Mouse (Mus musculus): ENCODE results near the gene Dll3. TPM values are rescaled to one million over a fixed set of nuclear protein-coding genes. Genes with fewer than 3 reads are reported as not detected.

The Dll3 gene
- polyA plus RNA-seq, 1 experiment from 2014 or later = 90.0 TPM

GRCm38 (mm10) chr7:28311926-28312543, 10.0 kb upstream of the Dll3 start, which contains the start of gene Timm50:
Timm50 (minus strand) TSS chr7:28312072.
- Histone ChIP-seq H3K4me2 (peak within 1 kb of the TSS; percentile 92), H3K27ac (ENCODE audit: low read depth, low read length) (peak within 1 kb of the TSS; percentile 57), H3K9ac (ENCODE audit: low read length) (peak within 1 kb of the TSS; percentile 93), H3K4me3 (ENCODE audit: low read depth, low read length) (peak within 1 kb of the TSS; percentile 99), H3K9me3 (ENCODE audit: control insufficient read depth, low read length) (no peaks in the 10 kb centered on the region), H3K27me3 (ENCODE audit: control insufficient read depth, insufficient read depth, low read length) (no peaks in the 10 kb centered on the region), H3K4me1 (ENCODE audit: control insufficient read depth, insufficient read depth, low read length) (peaks cover 10% of the 10 kb centered on the region; the same call in 1 of the 2 replicates), H3K36me3 (ENCODE audit: control insufficient read depth, insufficient read depth, low read length) (peaks cover 24% of the 10 kb centered on the region; the same call in 1 of the 2 replicates)
- WGBS = 1% methylated on average over 43 of the region's 45 CpGs
- DNase-seq (ENCODE audit: low spot score, missing footprints) = peak; percentile 98
- ATAC-seq (ENCODE audit: low FRiP score) = peak; percentile 96

DNA sequence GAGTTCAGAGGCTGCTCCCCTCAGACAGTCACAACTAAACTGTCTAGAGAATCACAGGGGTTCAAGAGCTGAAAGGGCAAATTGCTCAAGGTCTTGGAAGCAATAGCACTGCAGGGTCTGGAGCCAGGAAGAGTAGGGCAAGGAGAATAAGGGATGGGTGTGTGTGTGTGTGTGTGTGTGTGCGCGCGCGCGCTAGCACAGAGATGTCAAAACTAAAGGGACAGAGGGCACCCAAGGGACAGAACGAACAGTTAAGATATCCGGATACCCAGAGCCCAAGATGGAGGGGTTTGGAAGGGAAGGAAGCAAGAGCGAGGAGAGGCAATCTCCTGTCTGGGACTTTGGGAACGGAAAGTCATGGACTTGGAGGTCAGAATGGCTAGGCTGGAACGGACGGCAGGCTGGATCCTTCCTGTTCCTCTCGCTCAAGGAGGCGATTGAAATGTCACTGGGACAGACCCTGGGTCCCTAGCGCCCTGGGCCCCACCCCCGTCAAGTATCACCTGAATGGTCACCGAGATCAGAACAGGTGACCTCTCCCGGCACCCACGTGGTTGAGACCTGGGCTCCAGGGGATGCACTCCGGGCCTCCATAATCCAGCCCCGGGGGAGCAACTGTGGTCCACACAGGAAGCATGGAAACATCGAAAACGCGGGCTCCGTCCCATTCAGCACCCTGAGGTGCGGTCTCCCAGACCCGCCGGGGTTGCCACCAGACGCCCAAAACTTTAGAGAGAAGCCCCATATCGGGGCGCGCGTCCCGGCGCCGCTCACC, 9.3 kb upstream of the Dll3 start:
- H3K27me3 ChIP-seq (ENCODE audit: control insufficient read depth, insufficient read depth, low read length) = no peaks in the 10 kb centered on the region
- peak; percentile 91 for DNase-seq (ENCODE audit: low spot score, missing footprints)
- peak overlapping the region; percentile 99 for H3K4me3 ChIP-seq (ENCODE audit: low read depth, low read length)
- H3K27ac ChIP-seq (ENCODE audit: low read depth, low read length) = peak overlapping the region; percentile 57
- peaks cover 10% of the 10 kb centered on the region; the same call in 1 of the 2 replicates for H3K4me1 ChIP-seq (ENCODE audit: control insufficient read depth, insufficient read depth, low read length)
- peak overlapping the region; percentile 92 for H3K4me2 ChIP-seq
- peak overlapping the region; percentile 93 for H3K9ac ChIP-seq (ENCODE audit: low read length)
- peak; percentile 47 for ATAC-seq (ENCODE audit: low FRiP score)
- H3K9me3 ChIP-seq (ENCODE audit: control insufficient read depth, low read length) = no peaks in the 10 kb centered on the region
- H3K36me3 ChIP-seq (ENCODE audit: control insufficient read depth, insufficient read depth, low read length) = peaks cover 26% of the 10 kb centered on the region
- 7% methylated on average over 35 of the region's 35 CpGs for WGBS

GRCm38 (mm10) chr7:28309737-28310136, 7.7 kb upstream of the Dll3 start:
- H3K9ac ChIP-seq (ENCODE audit: low read length) = peak overlapping the region; percentile 40; the same call in 1 of the 2 replicates
- H3K27me3 ChIP-seq (ENCODE audit: control insufficient read depth, insufficient read depth, low read length) = no peaks in the 10 kb centered on the region
- DNase-seq (ENCODE audit: low spot score, missing footprints) (no peak), ATAC-seq (ENCODE audit: low FRiP score) (peak; percentile 44)
- peak overlapping the region; percentile 73 for H3K27ac ChIP-seq (ENCODE audit: low read depth, low read length)
- peak overlapping the region; percentile 92 for H3K4me2 ChIP-seq
- peak overlapping the region; percentile 99 for H3K4me3 ChIP-seq (ENCODE audit: low read depth, low read length)
- peaks cover 23% of the 10 kb centered on the region for H3K36me3 ChIP-seq (ENCODE audit: control insufficient read depth, insufficient read depth, low read length)
- H3K4me1 ChIP-seq (ENCODE audit: control insufficient read depth, insufficient read depth, low read length) = peaks cover 10% of the 10 kb centered on the region; the same call in 1 of the 2 replicates
- 62% methylated on average over 9 of the region's 9 CpGs for WGBS
- no peaks in the 10 kb centered on the region for H3K9me3 ChIP-seq (ENCODE audit: control insufficient read depth, low read length)

DNA sequence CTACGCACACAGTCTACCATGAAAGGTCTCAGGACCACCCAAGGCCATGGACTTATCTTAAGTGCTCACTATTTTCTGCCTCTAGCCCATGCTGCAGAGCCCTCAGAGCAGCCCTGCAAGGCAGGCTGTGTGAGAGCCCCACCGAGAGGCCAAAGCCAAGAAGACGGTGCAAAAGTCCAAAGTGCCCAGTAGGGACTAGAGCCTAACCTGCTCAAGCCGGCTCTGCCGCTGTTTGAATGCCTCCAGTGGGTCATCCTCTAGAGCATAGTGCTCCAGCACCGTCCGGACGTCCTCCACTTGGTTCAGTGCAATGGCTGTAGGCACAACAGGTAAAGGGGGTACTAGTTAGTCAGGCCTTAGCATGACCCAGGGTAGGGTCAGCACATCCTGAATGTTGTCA, 4.2 kb upstream of the Dll3 start:
- Histone ChIP-seq H3K36me3 (ENCODE audit: control insufficient read depth, insufficient read depth, low read length) (peaks cover 23% of the 10 kb centered on the region), H3K4me3 (ENCODE audit: low read depth, low read length) (no peak overlapping the region), H3K27me3 (ENCODE audit: control insufficient read depth, insufficient read depth, low read length) (no peaks in the 10 kb centered on the region; the same call in 1 of the 2 replicates), H3K9ac (ENCODE audit: low read length) (no peak overlapping the region), H3K9me3 (ENCODE audit: control insufficient read depth, low read length) (no peaks in the 10 kb centered on the region), H3K4me2 (no peak overlapping the region), H3K4me1 (ENCODE audit: control insufficient read depth, insufficient read depth, low read length) (peaks cover 24% of the 10 kb centered on the region), H3K27ac (ENCODE audit: low read depth, low read length) (no peak overlapping the region)
- no peak for DNase-seq (ENCODE audit: low spot score, missing footprints)
- no peak for ATAC-seq (ENCODE audit: low FRiP score)
- 93% methylated on average over 8 of the region's 8 CpGs for WGBS

DNA sequence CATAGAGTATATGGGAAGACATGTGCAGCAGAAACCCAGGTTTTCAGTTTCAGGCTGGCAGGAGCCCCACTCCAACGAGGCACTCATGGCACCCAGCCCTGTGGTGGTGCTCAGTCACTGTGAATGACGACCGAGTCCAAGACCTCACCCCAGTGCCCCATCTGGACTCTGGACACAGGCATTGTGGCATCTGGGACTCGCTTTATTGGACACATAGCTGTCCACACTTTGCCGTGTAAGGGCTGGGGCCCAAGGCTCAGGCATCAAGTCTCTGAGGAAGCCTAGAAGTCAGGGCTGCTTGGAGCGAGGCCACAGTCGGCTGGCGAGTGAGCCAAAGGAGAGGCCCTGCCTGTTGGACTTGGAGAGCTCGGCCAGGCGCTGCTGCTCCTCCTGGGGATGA, 3.6 kb upstream of the Dll3 start:
- Histone ChIP-seq H3K36me3 (ENCODE audit: control insufficient read depth, insufficient read depth, low read length) (peaks cover 23% of the 10 kb centered on the region), H3K27ac (ENCODE audit: low read depth, low read length) (no peak overlapping the region), H3K27me3 (ENCODE audit: control insufficient read depth, insufficient read depth, low read length) (no peaks in the 10 kb centered on the region; the same call in 1 of the 2 replicates), H3K4me1 (ENCODE audit: control insufficient read depth, insufficient read depth, low read length) (peaks cover 21% of the 10 kb centered on the region), H3K4me2 (no peak overlapping the region), H3K4me3 (ENCODE audit: low read depth, low read length) (no peak overlapping the region), H3K9me3 (ENCODE audit: control insufficient read depth, low read length) (no peaks in the 10 kb centered on the region), H3K9ac (ENCODE audit: low read length) (no peak overlapping the region)
- WGBS = 90% methylated on average over 10 of the region's 10 CpGs
- no peak for ATAC-seq (ENCODE audit: low FRiP score)
- DNase-seq (ENCODE audit: low spot score, missing footprints) = no peak

DNA sequence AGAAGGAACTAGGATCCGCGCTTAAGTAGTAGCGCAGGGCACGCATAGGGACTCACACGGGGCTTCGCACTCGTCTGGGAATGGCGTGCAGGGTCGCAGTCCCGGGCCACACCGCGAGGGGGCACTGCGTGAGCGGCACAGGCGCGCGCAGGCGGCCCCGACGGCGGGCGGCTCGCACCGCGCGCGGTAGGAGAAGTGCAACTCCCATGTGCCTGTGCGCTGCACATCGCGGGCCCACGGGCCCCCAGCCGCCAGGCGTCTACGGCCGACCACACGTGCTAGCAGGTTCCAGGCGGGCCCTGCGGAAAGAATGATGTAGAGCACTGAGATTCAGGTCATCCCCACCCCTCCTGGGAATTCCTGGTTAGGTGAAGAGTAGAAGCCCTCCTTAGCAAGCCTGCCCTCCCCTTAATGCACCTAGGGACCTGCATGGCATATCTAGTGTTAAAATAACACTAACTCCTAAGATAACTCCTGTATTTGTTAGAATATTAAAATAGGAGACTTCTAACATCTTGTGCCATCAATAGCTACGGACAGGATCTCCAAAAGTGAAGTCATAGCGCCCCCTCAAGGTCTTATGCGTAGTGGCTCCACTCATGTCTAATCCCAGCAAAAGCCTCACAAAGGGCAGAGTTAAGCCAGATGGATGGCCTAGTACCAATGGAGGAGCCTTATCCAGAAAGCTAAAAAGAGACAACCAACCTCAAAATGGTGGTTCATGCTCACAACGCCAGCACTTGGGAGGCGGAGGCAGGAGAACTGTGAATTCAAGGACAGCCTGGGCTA, 3.0 kb downstream of the Dll3 start:
- Histone ChIP-seq H3K9ac (ENCODE audit: low read length) (peak overlapping the region; percentile 26; the same call in 1 of the 2 replicates), H3K9me3 (ENCODE audit: control insufficient read depth, low read length) (no peaks in the 10 kb centered on the region), H3K4me2 (peak overlapping the region; percentile 61), H3K4me3 (ENCODE audit: low read depth, low read length) (peak overlapping the region; percentile 25), H3K36me3 (ENCODE audit: control insufficient read depth, insufficient read depth, low read length) (no peaks in the 10 kb centered on the region), H3K27me3 (ENCODE audit: control insufficient read depth, insufficient read depth, low read length) (peaks cover 16% of the 10 kb centered on the region), H3K4me1 (ENCODE audit: control insufficient read depth, insufficient read depth, low read length) (peaks cover 30% of the 10 kb centered on the region), H3K27ac (ENCODE audit: low read depth, low read length) (no peak overlapping the region)
- DNase-seq (ENCODE audit: low spot score, missing footprints) (peak; percentile 95), ATAC-seq (ENCODE audit: low FRiP score) (peak; percentile 25; the same call in 1 of the 2 replicates)
- WGBS = 11% methylated on average over 43 of the region's 43 CpGs

DNA sequence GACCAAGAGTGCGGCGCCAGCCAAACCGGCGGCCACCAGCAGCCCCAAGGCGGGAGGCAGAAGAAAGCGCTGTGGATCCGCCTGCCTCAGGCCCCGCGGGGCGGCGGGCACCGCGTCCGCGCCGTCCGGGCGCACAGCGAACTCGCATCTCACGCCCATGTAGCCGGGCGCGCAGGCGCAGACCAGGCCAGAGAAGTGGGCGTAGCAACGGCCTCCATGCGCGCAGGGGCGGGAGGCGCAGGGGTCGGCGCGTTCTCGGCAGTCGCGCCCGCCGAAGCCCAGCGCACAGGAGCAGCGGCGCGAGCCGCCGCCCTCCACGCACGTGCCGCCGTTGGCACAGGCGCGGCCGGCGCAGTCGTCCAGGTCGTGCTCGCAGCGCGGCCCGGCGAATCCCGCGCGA, 7.6 kb downstream of the Dll3 start:
- 0 out of 2 replicates have a peak, but pooled peaks cover 2% of the 10 kb centered on the region for H3K36me3 ChIP-seq (ENCODE audit: control insufficient read depth, insufficient read depth, low read length)
- no peaks in the 10 kb centered on the region for H3K9me3 ChIP-seq (ENCODE audit: control insufficient read depth, low read length)
- H3K9ac ChIP-seq (ENCODE audit: low read length) = peak overlapping the region; percentile 52
- H3K4me1 ChIP-seq (ENCODE audit: control insufficient read depth, insufficient read depth, low read length) = peaks cover 22% of the 10 kb centered on the region
- DNase-seq (ENCODE audit: low spot score, missing footprints) (peak; percentile 96), ATAC-seq (ENCODE audit: low FRiP score) (peak; percentile 40)
- H3K4me3 ChIP-seq (ENCODE audit: low read depth, low read length) = peak overlapping the region; percentile 41
- peak overlapping the region; percentile 69 for H3K4me2 ChIP-seq
- 3% methylated on average over 57 of the region's 63 CpGs for WGBS
- peaks cover 39% of the 10 kb centered on the region for H3K27me3 ChIP-seq (ENCODE audit: control insufficient read depth, insufficient read depth, low read length)
- no peak overlapping the region for H3K27ac ChIP-seq (ENCODE audit: low read depth, low read length)

- Histone ChIP-seq H3K9me3 (ENCODE audit: control insufficient read depth, low read length) (no peaks in the 10 kb centered on the region), H3K27me3 (ENCODE audit: control insufficient read depth, insufficient read depth, low read length) (peaks cover 41% of the 10 kb centered on the region), H3K9ac (ENCODE audit: low read length) (peak within 1 kb of the TSS; percentile 44), H3K36me3 (ENCODE audit: control insufficient read depth, insufficient read depth, low read length) (0 out of 2 replicates have a peak, but pooled peaks cover 2% of the 10 kb centered on the region), H3K27ac (ENCODE audit: low read depth, low read length) (no peak within 1 kb of the TSS; the same call in 1 of the 2 replicates), H3K4me3 (ENCODE audit: low read depth, low read length) (peak within 1 kb of the TSS; percentile 23), H3K4me1 (ENCODE audit: control insufficient read depth, insufficient read depth, low read length) (peaks cover 17% of the 10 kb centered on the region), H3K4me2 (peak within 1 kb of the TSS; percentile 40)
- peak; percentile 56 for ATAC-seq (ENCODE audit: low FRiP score)
- peak; percentile 94 for DNase-seq (ENCODE audit: low spot score, missing footprints)
- under 1% methylated on average over 52 of the region's 52 CpGs for WGBS
Observed at GRCm38 (mm10) chr7:28290638-28291590, 11.1 kb downstream of the Dll3 start, which contains the start of gene Selenov. Selenov (minus strand) TSS chr7:28291186.
